Mouse (Mus musculus) ovary, adult 10 weeks (tissue): ENCODE data around the gene Ppp2r5b. TPM values are rescaled to one million over a fixed set of nuclear protein-coding genes. Genes with fewer than 3 reads are reported as not detected.

Experiments used
- polyA plus RNA-seq: library from polyadenylated mRNA; stranded (reverse); fragments of 350-450 nt; fragmentation: Illumina TruSeq; extraction: RNeasy Lipid Tissue Mini Kit (QIAGEN cat#74804); gene quantifications from one replicate; pipeline ENCODE4 v1.2.3, GENCODE M21; 2014

Ppp2r5b gene
- 1.1 TPM for polyA plus RNA-seq

DNA sequence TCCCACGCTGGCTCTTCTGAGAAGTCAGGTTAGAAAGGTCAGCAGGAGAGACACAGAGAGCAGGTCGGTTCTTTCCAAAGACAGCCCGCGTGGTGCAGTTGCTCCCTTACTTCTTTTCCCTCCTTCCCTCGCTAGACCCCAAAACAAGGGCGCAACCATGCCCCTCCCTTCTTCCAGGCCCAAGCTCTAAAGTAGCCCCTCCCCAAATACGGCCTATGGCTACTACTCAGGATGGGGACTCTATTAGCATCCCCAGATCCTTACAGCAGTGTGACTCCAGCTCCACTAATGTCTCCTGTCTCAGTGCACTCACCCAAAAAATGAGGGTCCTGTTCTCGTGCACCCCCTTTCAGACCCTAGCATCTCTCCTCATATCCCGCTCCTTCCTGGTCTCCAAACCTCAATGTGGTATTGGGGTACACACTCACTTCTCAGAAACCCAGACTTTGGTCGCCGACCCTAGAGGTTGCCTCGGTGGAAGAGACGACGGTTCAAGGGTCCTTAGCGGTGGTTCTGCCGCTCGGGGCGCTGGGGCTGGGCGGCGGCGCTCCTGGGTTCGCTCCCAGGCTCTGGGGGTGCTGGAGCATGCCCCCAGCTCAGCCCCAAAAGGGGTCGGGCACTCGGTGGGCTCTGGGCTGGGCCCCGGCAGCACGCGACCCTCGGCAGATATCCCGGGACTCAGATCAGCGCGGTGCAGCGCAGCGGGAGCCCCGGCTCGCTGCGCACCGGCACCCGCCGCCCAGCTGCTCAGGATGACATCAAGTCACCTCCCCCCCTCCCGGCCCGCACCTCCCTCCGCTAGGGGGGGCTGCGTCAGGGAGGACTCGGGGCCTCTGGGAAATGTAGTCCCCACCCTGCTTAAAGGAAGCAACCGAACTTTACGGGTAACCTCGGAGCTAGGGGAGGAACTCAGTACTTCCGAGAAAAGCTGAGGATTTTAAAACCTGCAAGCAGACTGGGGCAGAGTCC lies at the start of gene Ppp2r5b:
Gene Ppp2r5b, minus strand, starts transcription at position 789 of the 969 bp plus-strand sequence.

DNA sequence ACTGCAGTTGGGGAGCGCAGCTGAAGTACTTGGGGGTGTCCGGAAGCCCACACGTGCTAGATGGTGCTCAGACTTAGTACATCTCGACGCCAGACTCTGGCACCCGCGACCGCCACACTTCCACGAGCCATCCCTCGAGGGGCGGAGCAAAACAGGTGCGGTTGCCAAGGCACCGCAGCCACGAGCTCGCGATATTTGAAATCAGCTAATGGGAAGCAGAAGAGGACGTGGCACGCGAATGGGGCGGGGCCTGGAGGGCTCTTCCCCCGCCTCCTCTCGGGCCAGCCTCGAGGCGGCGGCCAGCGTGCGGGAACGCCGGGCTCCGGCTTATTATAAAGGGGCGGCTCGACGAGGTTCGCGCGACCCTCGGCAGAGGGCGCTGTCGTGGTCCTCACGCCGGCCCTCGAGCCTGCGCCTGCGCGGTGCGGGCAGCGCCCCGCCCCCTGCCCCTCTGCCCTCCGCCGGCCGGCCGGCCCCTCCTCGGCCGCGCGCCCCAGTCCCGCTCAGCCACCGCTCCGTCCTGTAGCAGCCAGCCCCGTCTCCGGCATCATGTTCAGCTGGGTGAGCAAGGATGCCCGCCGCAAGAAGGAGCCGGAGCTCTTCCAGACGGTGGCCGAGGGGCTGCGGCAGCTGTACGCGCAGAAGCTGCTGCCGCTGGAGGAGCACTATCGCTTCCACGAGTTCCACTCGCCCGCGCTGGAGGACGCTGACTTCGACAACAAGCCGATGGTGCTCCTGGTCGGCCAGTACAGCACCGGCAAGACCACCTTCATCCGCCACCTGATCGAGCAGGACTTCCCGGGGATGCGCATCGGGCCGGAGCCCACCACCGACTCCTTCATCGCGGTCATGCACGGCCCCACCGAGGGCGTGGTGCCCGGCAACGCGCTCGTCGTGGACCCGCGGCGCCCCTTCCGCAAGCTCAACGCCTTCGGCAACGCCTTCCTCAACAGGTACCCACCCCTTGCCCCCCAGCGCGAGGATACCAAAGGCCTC lies 41.1 kb upstream of the Ppp2r5b start, which contains the start of gene Ehd1:
Gene Ehd1, plus strand, starts transcription at position 300 of the 996 bp plus-strand sequence.

DNA sequence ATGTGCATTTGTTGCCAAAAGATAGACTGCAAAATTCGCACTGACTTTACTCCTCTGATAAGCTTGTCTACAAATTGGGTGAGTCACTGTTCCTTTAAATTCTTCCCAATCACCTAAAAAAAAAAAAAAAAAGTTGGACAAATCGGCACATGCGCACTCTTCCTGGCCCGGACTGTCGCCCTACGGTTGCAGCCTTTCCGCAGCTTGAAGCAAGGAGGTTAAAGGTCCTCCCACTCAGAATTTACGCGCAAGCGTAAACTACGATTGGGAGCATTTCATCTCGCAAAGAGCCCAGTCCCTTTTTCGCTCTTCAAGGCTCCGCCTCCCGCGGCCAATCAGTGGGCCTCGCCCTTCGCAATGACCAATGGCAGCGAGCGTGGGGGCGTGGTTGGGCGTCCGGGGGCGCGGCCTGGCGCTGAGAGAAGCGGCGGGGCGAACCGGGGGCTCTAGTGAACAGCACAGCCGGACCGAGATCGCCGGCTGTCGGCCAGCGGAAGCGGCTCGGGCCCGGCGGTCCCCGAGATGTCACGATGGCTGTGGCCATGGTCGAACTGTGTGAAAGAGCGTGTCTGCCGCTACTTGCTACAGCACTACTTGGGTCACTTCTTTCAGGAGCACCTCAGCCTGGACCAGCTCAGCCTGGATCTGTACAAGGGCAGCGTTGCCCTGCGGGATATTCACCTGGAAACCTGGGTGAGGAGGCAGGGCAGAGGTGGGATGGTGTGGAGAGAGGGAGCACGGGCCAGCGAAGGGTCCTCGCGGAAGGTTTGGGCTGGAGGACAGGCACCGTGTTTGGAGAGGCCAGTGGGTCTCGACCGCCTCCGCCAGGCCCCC lies 5.8 kb upstream of the Ppp2r5b start, which contains the start of gene Atg2a:
Gene Atg2a, plus strand, starts transcription at position 395 of the 834 bp plus-strand sequence.

DNA sequence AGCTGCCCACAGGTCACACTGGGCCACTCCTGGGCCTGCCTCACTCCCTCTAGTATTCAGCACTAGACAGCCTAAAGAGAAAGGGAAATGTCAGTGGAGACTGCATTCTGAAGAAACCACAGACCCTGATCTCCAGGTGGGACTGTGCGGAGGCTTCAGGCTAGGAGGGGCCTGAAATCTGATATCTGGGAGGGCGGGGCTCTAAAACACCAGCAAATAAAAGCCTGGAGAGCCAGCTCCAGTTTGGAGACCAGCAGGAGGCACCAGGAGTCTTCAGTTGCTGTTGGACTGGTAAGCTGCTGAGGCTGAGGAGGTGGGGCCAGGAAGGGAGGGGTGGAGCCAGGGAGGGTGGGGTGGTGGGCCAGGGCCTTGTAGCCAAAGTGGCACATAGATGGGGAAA lies 9.5 kb downstream of the Ppp2r5b start, which contains the start of gene Gpha2:
Gene Gpha2, plus strand, starts transcription at position 246 of the 400 bp plus-strand sequence.

DNA sequence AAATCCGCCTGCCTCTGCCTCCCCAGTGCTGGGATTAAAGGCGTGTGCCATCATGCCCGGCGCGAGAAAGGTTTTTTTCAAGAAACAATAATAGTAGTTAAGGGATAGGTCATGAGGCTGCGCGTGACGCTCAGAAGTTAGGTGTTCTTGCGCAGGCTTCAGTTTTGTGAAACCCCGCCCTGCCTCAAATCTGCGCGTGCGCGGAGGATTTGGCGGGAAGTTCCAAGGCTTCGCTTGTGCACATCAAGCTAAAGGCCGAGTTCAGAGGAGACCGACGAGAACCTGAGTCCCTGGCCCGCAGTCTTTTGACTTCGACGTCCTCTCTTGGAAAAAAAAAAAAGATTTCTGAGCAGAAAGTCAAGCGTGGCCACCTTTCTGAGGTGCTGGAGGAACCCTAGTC lies 51.5 kb downstream of the Ppp2r5b start, which contains the start of gene Majin:
Gene Majin, plus strand, starts transcription at position 258 of the 400 bp plus-strand sequence.

Other genes starting within 250 kb of the Ppp2r5b start
- not detected for gene Slc22a20, start 249.7 kb downstream of the Ppp2r5b start, polyA plus RNA-seq
- gene Capn1, start 220.0 kb downstream of the Ppp2r5b start, polyA plus RNA-seq: 0.74 TPM
- 0.37 TPM for gene Syvn1, start 189.3 kb downstream of the Ppp2r5b start, polyA plus RNA-seq
- 25.1 TPM for gene Mrpl49, start 178.1 kb downstream of the Ppp2r5b start, polyA plus RNA-seq
- 9.8 TPM for gene Fau, start 178.0 kb downstream of the Ppp2r5b start, polyA plus RNA-seq
- not detected for gene Znhit2, start 174.7 kb downstream of the Ppp2r5b start, polyA plus RNA-seq
- gene Tm7sf2, start 167.5 kb downstream of the Ppp2r5b start, polyA plus RNA-seq: 0.97 TPM
- gene Vps51, start 158.6 kb downstream of the Ppp2r5b start, polyA plus RNA-seq: 4.0 TPM
- not detected for gene Tmem262, start 155.8 kb downstream of the Ppp2r5b start, polyA plus RNA-seq
- not detected for gene Gm28374, start 153.6 kb downstream of the Ppp2r5b start, polyA plus RNA-seq
- 0.71 TPM for gene Zfpl1, start 150.9 kb downstream of the Ppp2r5b start, polyA plus RNA-seq
- 10.8 TPM for gene Cdca5, start 150.9 kb downstream of the Ppp2r5b start, polyA plus RNA-seq
- gene AC131692.1, start 141.5 kb downstream of the Ppp2r5b start, polyA plus RNA-seq: not detected
- not detected for gene Naaladl1, start 130.1 kb downstream of the Ppp2r5b start, polyA plus RNA-seq
- gene Sac3d1, start 117.2 kb downstream of the Ppp2r5b start, polyA plus RNA-seq: 0.97 TPM
- 2.1 TPM for gene Snx15, start 107.6 kb downstream of the Ppp2r5b start, polyA plus RNA-seq
- not detected for gene Batf2, start 94.9 kb downstream of the Ppp2r5b start, polyA plus RNA-seq
- 1.0 TPM for gene Arl2, start 94.3 kb downstream of the Ppp2r5b start, polyA plus RNA-seq
- gene Majin, start 51.5 kb downstream of the Ppp2r5b start, polyA plus RNA-seq: not detected
- not detected for gene Gpha2, start 9.5 kb downstream of the Ppp2r5b start, polyA plus RNA-seq
- gene Atg2a, start 5.8 kb upstream of the Ppp2r5b start, polyA plus RNA-seq: not detected
- gene Ehd1, start 40.9 kb upstream of the Ppp2r5b start, polyA plus RNA-seq: 10.2 TPM
- gene Cdc42bpg, start 70.6 kb upstream of the Ppp2r5b start, polyA plus RNA-seq: 1.2 TPM
- gene Men1, start 99.1 kb upstream of the Ppp2r5b start, polyA plus RNA-seq: 8.8 TPM
- gene Map4k2, start 105.3 kb upstream of the Ppp2r5b start, polyA plus RNA-seq: 3.8 TPM
- 146 TPM for gene Sf1, start 127.8 kb upstream of the Ppp2r5b start, polyA plus RNA-seq
- 9.0 TPM for gene Pygm, start 148.5 kb upstream of the Ppp2r5b start, polyA plus RNA-seq
- gene Rasgrp2, start 163.5 kb upstream of the Ppp2r5b start, polyA plus RNA-seq: 0.83 TPM
- gene Nrxn2, start 182.9 kb upstream of the Ppp2r5b start, polyA plus RNA-seq: 0.14 TPM